Mouse (Mus musculus): ENCODE data around the gene Gap43. TPM values are rescaled to one million over a fixed set of nuclear protein-coding genes. Genes with fewer than 3 reads are reported as not detected.
"Not testable (repeated sequence)": the region's sequence is repeated elsewhere in the genome, so short reads cannot be mapped to it uniquely, and the experiment has no call there.

The Gap43 gene
- polyA plus RNA-seq (2012), result 0.04 TPM in 1 of 2 replicates, not detected in the other

GRCm38 (mm10) chr16:42340021-42340768 is at the start of gene Gap43:
Gene Gap43 (minus strand): TSS chr16:42340651.
- Histone ChIP-seq H3K4me3 (replicated peaks) (no peak within 1 kb of the TSS), H3K27me3 (ENCODE audit: control insufficient read depth) (0 out of 2 replicates have a peak, but pooled peaks cover 2% of the 10 kb centered on the region), H3K9me3 (ENCODE audit: control insufficient read depth, low read length) (no peaks in the 10 kb centered on the region), H3K4me1 (ENCODE audit: control insufficient read depth) (no peaks in the 10 kb centered on the region), H3K36me3 (ENCODE audit: control insufficient read depth) (no peaks in the 10 kb centered on the region)
- no peak for TF ChIP-seq GATA1 (IDR thresholded peaks at IDR 0.05; ENCODE audit: low read length)
- no peak for TF ChIP-seq TAL1 (IDR thresholded peaks at IDR 0.05; ENCODE audit: low read length)

GRCm38 (mm10) chr16:42381328-42381838 is 40.9 kb upstream of the Gap43 start:
- Histone ChIP-seq H3K4me3 (replicated peaks) (no peak overlapping the region), H3K36me3 (ENCODE audit: control insufficient read depth) (no peaks in the 10 kb centered on the region), H3K27me3 (ENCODE audit: control insufficient read depth) (no peaks in the 10 kb centered on the region), H3K9me3 (ENCODE audit: control insufficient read depth, low read length) (no peaks in the 10 kb centered on the region), H3K4me1 (ENCODE audit: control insufficient read depth) (no peaks in the 10 kb centered on the region)
- no peak for TF ChIP-seq TAL1 (IDR thresholded peaks at IDR 0.05; ENCODE audit: low read length)
- TF ChIP-seq GATA1 (IDR thresholded peaks at IDR 0.05; ENCODE audit: low read length), result no peak

GRCm38 (mm10) chr16:42380641-42381040 is 40.2 kb upstream of the Gap43 start:
- TF ChIP-seq GATA1 (IDR thresholded peaks at IDR 0.05; ENCODE audit: low read length), result no peak
- no peak for TF ChIP-seq TAL1 (IDR thresholded peaks at IDR 0.05; ENCODE audit: low read length)
- Histone ChIP-seq H3K9me3 (ENCODE audit: control insufficient read depth, low read length) (no peaks in the 10 kb centered on the region), H3K36me3 (ENCODE audit: control insufficient read depth) (no peaks in the 10 kb centered on the region), H3K4me1 (ENCODE audit: control insufficient read depth) (no peaks in the 10 kb centered on the region), H3K4me3 (replicated peaks) (no peak overlapping the region), H3K27me3 (ENCODE audit: control insufficient read depth) (no peaks in the 10 kb centered on the region)

- Histone ChIP-seq H3K4me1 (ENCODE audit: control insufficient read depth) (no peaks in the 10 kb centered on the region), H3K27me3 (ENCODE audit: control insufficient read depth) (no peaks in the 10 kb centered on the region), H3K9me3 (ENCODE audit: control insufficient read depth, low read length) (no peaks in the 10 kb centered on the region), H3K4me3 (replicated peaks) (no peak overlapping the region), H3K36me3 (ENCODE audit: control insufficient read depth) (no peaks in the 10 kb centered on the region)
- TF ChIP-seq GATA1 (IDR thresholded peaks at IDR 0.05; ENCODE audit: low read length) (no peak), TAL1 (IDR thresholded peaks at IDR 0.05; ENCODE audit: low read length) (no peak)
Observed at GRCm38 (mm10) chr16:42370148-42370547, 29.7 kb upstream of the Gap43 start.

GRCm38 (mm10) chr16:42369346-42369745 is 28.9 kb upstream of the Gap43 start:
- Histone ChIP-seq H3K27me3 (ENCODE audit: control insufficient read depth) (no peaks in the 10 kb centered on the region), H3K36me3 (ENCODE audit: control insufficient read depth) (no peaks in the 10 kb centered on the region), H3K4me3 (replicated peaks) (no peak overlapping the region), H3K9me3 (ENCODE audit: control insufficient read depth, low read length) (no peaks in the 10 kb centered on the region), H3K4me1 (ENCODE audit: control insufficient read depth) (no peaks in the 10 kb centered on the region)
- TF ChIP-seq TAL1 (IDR thresholded peaks at IDR 0.05; ENCODE audit: low read length), result no peak
- no peak for TF ChIP-seq GATA1 (IDR thresholded peaks at IDR 0.05; ENCODE audit: low read length)

GRCm38 (mm10) chr16:42360061-42360460 is 19.6 kb upstream of the Gap43 start:
- H3K4me1 ChIP-seq (ENCODE audit: control insufficient read depth), result no peaks in the 10 kb centered on the region
- H3K36me3 ChIP-seq (ENCODE audit: control insufficient read depth), result no peaks in the 10 kb centered on the region
- H3K4me3 ChIP-seq (replicated peaks), result no peak overlapping the region
- no peaks in the 10 kb centered on the region for H3K9me3 ChIP-seq (ENCODE audit: control insufficient read depth, low read length)
- H3K27me3 ChIP-seq (ENCODE audit: control insufficient read depth), result no peaks in the 10 kb centered on the region
- TF ChIP-seq GATA1 (IDR thresholded peaks at IDR 0.05; ENCODE audit: low read length), result no peak
- TF ChIP-seq TAL1 (IDR thresholded peaks at IDR 0.05; ENCODE audit: low read length), result no peak

- TF ChIP-seq TAL1 (IDR thresholded peaks at IDR 0.05; ENCODE audit: low read length), result no peak
- TF ChIP-seq GATA1 (IDR thresholded peaks at IDR 0.05; ENCODE audit: low read length), result no peak
- no peaks in the 10 kb centered on the region for H3K27me3 ChIP-seq (ENCODE audit: control insufficient read depth)
Observed at GRCm38 (mm10) chr16:42358058-42358457, 17.6 kb upstream of the Gap43 start.

GRCm38 (mm10) chr16:42350076-42350475 is 9.6 kb upstream of the Gap43 start:
- H3K36me3 ChIP-seq (ENCODE audit: control insufficient read depth), result no peaks in the 10 kb centered on the region
- H3K27me3 ChIP-seq (ENCODE audit: control insufficient read depth), result no peaks in the 10 kb centered on the region
- no peak overlapping the region for H3K4me3 ChIP-seq (replicated peaks)
- H3K4me1 ChIP-seq (ENCODE audit: control insufficient read depth), result no peaks in the 10 kb centered on the region
- H3K9me3 ChIP-seq (ENCODE audit: control insufficient read depth, low read length), result no peaks in the 10 kb centered on the region
- no peak for TF ChIP-seq GATA1 (IDR thresholded peaks at IDR 0.05; ENCODE audit: low read length)
- no peak for TF ChIP-seq TAL1 (IDR thresholded peaks at IDR 0.05; ENCODE audit: low read length)

More at GRCm38 (mm10) chr16:42358058-42358457, 17.6 kb upstream of the Gap43 start:
- no peak overlapping the region for H3K4me3 ChIP-seq (replicated peaks)
- H3K4me1 ChIP-seq (ENCODE audit: control insufficient read depth), result no peaks in the 10 kb centered on the region
- no peaks in the 10 kb centered on the region for H3K36me3 ChIP-seq (ENCODE audit: control insufficient read depth)
- no peaks in the 10 kb centered on the region for H3K9me3 ChIP-seq (ENCODE audit: control insufficient read depth, low read length)

GRCm38 (mm10) chr16:42340865-42341264 is 414 bp upstream of the Gap43 start:
- not testable (repeated sequence) for H3K9me3 ChIP-seq (ENCODE audit: control insufficient read depth, low read length); H3K36me3 ChIP-seq (ENCODE audit: control insufficient read depth); H3K4me3 ChIP-seq (replicated peaks); H3K27me3 ChIP-seq (ENCODE audit: control insufficient read depth); H3K4me1 ChIP-seq (ENCODE audit: control insufficient read depth)
